Mouse (Mus musculus): ENCODE measurements around the gene Gm29094. TPM values are rescaled to one million over a fixed set of nuclear protein-coding genes. Genes with fewer than 3 reads are reported as not detected.

Gene Gm29094
- polyA plus RNA-seq, 1 experiment from 2014 or later = not detected

- H3K27ac ChIP-seq = no peak overlapping the region
- 89% methylated on average over 1 of the region's 1 CpGs for WGBS
- H3K9me3 ChIP-seq = no peaks in the 10 kb centered on the region
- H3K4me3 ChIP-seq = no peak overlapping the region
- no peaks in the 10 kb centered on the region for H3K27me3 ChIP-seq
- H3K36me3 ChIP-seq = no peaks in the 10 kb centered on the region
- no peaks in the 10 kb centered on the region for H3K4me1 ChIP-seq (replicated peaks)
- no peak overlapping the region for H3K9ac ChIP-seq
- no peak overlapping the region for H3K4me2 ChIP-seq
- ATAC-seq (ENCODE audit: low FRiP score) = no peak
Observed at GRCm38 (mm10) chr9:89264571-89264970, 65.4 kb downstream of the Gm29094 start.

Other genes starting within 250 kb of the Gm29094 start
- gene Bcl2a1a, start 242.5 kb upstream of the Gm29094 start, polyA plus RNA-seq (2015; fragmentation: Nextera tagmentation; extraction: Ambion mirVana) = not detected in 2 replicates
- not detected in 2 replicates for gene Trim43b, start 106.5 kb upstream of the Gm29094 start, polyA plus RNA-seq (2015; fragmentation: Nextera tagmentation; extraction: Ambion mirVana)
- gene Bcl2a1b, start 170 bp upstream of the Gm29094 start, polyA plus RNA-seq (2015; fragmentation: Nextera tagmentation; extraction: Ambion mirVana) = 1.2 and 1.8 TPM in 2 replicates
- gene Mthfs, start 11.3 kb downstream of the Gm29094 start, polyA plus RNA-seq (2015; fragmentation: Nextera tagmentation; extraction: Ambion mirVana) = 14.9 and 15.2 TPM in 2 replicates